Mouse (Mus musculus) MEL (cell line): ENCODE measurements around the gene Rasgef1b. TPM values are rescaled to one million over a fixed set of nuclear protein-coding genes. Genes with fewer than 3 reads are reported as not detected.

Experiments used
- DNase-seq: peaks from one replicate; pipeline ENCODE4 v3.0.0; 2011; ENCODE audit warnings: low read depth, low spot score
- H3K27ac ChIP-seq: 2 replicates; pipeline ENCODE4 v1.5.1; 2012; ENCODE audit warnings: low read depth, mild to moderate bottlenecking, control low read depth, low read length, moderate library complexity; ENCODE audit not compliant: control insufficient read depth
- H3K27me3 ChIP-seq, 2 experiments: fragments of 150-350 bp in 1 of 2; sonication (generic) in 1 of 2; 2 replicates each; pipeline ENCODE4 v1.6.1; 2012; ENCODE audit warnings: low read length in 2 of 2, mild to moderate bottlenecking in 2 of 2, improper control_type of control experiment in 1 of 2, moderate library complexity in 1 of 2; ENCODE audit not compliant: insufficient read depth in 2 of 2, control insufficient read depth in 1 of 2
- H3K36me3 ChIP-seq, 2 experiments: 2 replicates each; pipeline ENCODE4 v1.6.1; 2012 to 2014; ENCODE audit warnings: low read length in 2 of 2, improper control_type of control experiment in 1 of 2, inconsistent platforms in 1 of 2, mild to moderate bottlenecking in 1 of 2; ENCODE audit not compliant: insufficient read depth in 2 of 2, control insufficient read depth in 1 of 2
- H3K4me1 ChIP-seq, 2 experiments: fragments of 150-350 bp in 1 of 2; sonication (generic) in 1 of 2; 2 replicates each; pipeline ENCODE4 v1.6.1; 2012; ENCODE audit warnings: low read length in 2 of 2, improper control_type of control experiment in 1 of 2, mild to moderate bottlenecking in 1 of 2; ENCODE audit not compliant: insufficient read depth in 2 of 2, control insufficient read depth in 1 of 2
- H3K4me3 ChIP-seq, 2 experiments: fragments of 150-350 bp in 1 of 2; sonication (generic) in 1 of 2; 2 replicates each; pipeline ENCODE4 v1.5.1; 2012; ENCODE audit warnings: low read depth in 2 of 2, low read length in 2 of 2, mild to moderate bottlenecking in 2 of 2, moderate library complexity in 2 of 2, control low read depth in 1 of 2, improper control_type of control experiment in 1 of 2; ENCODE audit not compliant: control insufficient read depth in 1 of 2, insufficient read depth in 1 of 2
- H3K79me2 ChIP-seq: 2 replicates; pipeline ENCODE4 v1.6.1; 2012; ENCODE audit warnings: mild to moderate bottlenecking, low read length, moderate library complexity; ENCODE audit not compliant: control insufficient read depth, poor library complexity, insufficient read depth
- H3K9ac ChIP-seq: 2 replicates; pipeline ENCODE4 v1.6.1; 2012; ENCODE audit warnings: low read depth, mild to moderate bottlenecking, control low read depth, low read length, moderate library complexity; ENCODE audit not compliant: control insufficient read depth, poor library complexity, severe bottlenecking
- H3K9me3 ChIP-seq: fragments of 150-350 bp; sonication (generic); replicated peaks from 2 replicates; pipeline ENCODE4 v1.6.1; 2012; ENCODE audit warnings: mild to moderate bottlenecking, low read length, improper control_type of control experiment, moderate library complexity; ENCODE audit not compliant: insufficient read depth
- CHD1 ChIP-seq: IDR thresholded peaks from 2 replicates; pipeline ENCODE4 v1.6.1; 2012; ENCODE audit warnings: low read depth, mild to moderate bottlenecking, inconsistent platforms, low read length, improper control_type of control experiment
- CHD2 ChIP-seq: IDR thresholded peaks from 2 replicates; pipeline ENCODE4 v1.6.1; 2011; ENCODE audit warnings: low read length, improper control_type of control experiment
- CTCF ChIP-seq, 3 experiments: IDR thresholded peaks in 2 of 3; conservative IDR thresholded peaks in 1 of 3; 2 replicates each; pipeline ENCODE4 v1.5.1; 2011 to 2012; ENCODE audit warnings: low read length in 3 of 3, low read depth in 2 of 3, mild to moderate bottlenecking in 2 of 3, improper control_type of control experiment in 1 of 3, inconsistent platforms in 1 of 3, mixed read lengths in 1 of 3, moderate library complexity in 1 of 3; ENCODE audit not compliant: control insufficient read depth in 1 of 3, insufficient read depth in 1 of 3, poor library complexity in 1 of 3, severe bottlenecking in 1 of 3
- E2F4 ChIP-seq: IDR thresholded peaks from 2 replicates; pipeline ENCODE4 v1.6.1; 2011; ENCODE audit warnings: low read depth, low read length, improper control_type of control experiment, borderline replicate concordance
- EP300 ChIP-seq, 2 experiments: IDR thresholded peaks; 2 replicates each; pipeline ENCODE4 v1.6.1; 2011; ENCODE audit warnings: improper control_type of control experiment in 2 of 2, low read length in 2 of 2, low read depth in 1 of 2, mild to moderate bottlenecking in 1 of 2
- GABPA ChIP-seq: IDR thresholded peaks from 2 replicates; pipeline ENCODE4 v1.6.1; 2012; ENCODE audit warnings: low read depth, mild to moderate bottlenecking, inconsistent platforms, low read length, improper control_type of control experiment, moderate library complexity
- HCFC1 ChIP-seq: IDR thresholded peaks from 2 replicates; pipeline ENCODE4 v1.6.1; 2012; ENCODE audit warnings: low read depth, mild to moderate bottlenecking, inconsistent platforms, low read length, improper control_type of control experiment, moderate library complexity
- JUND ChIP-seq: IDR thresholded peaks from 2 replicates; pipeline ENCODE4 v1.6.1; 2011; ENCODE audit warnings: low read depth, mild to moderate bottlenecking, improper control_type of control experiment, low read length
- KAT2A ChIP-seq: conservative IDR thresholded peaks from 2 replicates; pipeline ENCODE4 v1.6.1; 2012; ENCODE audit warnings: low read depth, low read length, improper control_type of control experiment, inconsistent platforms
- MAX ChIP-seq: IDR thresholded peaks from 2 replicates; pipeline ENCODE4 v1.6.1; 2011; ENCODE audit warnings: low read length, improper control_type of control experiment
- MEF2A ChIP-seq: IDR thresholded peaks from 2 replicates; pipeline ENCODE4 v1.6.1; 2014; ENCODE audit warnings: low read depth, mild to moderate bottlenecking, inconsistent platforms, low read length, improper control_type of control experiment; ENCODE audit not compliant: poor library complexity, insufficient replicate concordance, severe bottlenecking; ENCODE audit errors: extremely low read depth
- NELFE ChIP-seq: IDR thresholded peaks from 2 replicates; pipeline ENCODE4 v1.6.1; 2011; ENCODE audit warnings: low read depth, low read length, improper control_type of control experiment
- NRF1 ChIP-seq: IDR thresholded peaks from 2 replicates; pipeline ENCODE4 v1.6.1; 2014; ENCODE audit warnings: low read depth, mild to moderate bottlenecking, inconsistent platforms, low read length, improper control_type of control experiment, moderate library complexity; ENCODE audit not compliant: poor library complexity, insufficient read depth, severe bottlenecking
- POLR2AphosphoS2 ChIP-seq: IDR thresholded peaks from 2 replicates; pipeline ENCODE4 v1.6.1; 2011; ENCODE audit warnings: low read length, improper control_type of control experiment
- RAD21 ChIP-seq: IDR thresholded peaks from 2 replicates; pipeline ENCODE4 v1.6.1; 2011; ENCODE audit warnings: mild to moderate bottlenecking, low read depth, low read length, improper control_type of control experiment
- SIN3A ChIP-seq: IDR thresholded peaks from 2 replicates; pipeline ENCODE4 v1.6.1; 2012; ENCODE audit warnings: low read length, improper control_type of control experiment, inconsistent platforms
- SMC3 ChIP-seq: IDR thresholded peaks from 2 replicates; pipeline ENCODE4 v1.6.1; 2011; ENCODE audit warnings: low read depth, low read length, improper control_type of control experiment
- TBP ChIP-seq: IDR thresholded peaks from 2 replicates; pipeline ENCODE4 v1.8.0; 2011; ENCODE audit warnings: low read depth, low read length, improper control_type of control experiment
- UBTF ChIP-seq: IDR thresholded peaks from 2 replicates; pipeline ENCODE4 v1.6.1; 2012; ENCODE audit warnings: low read depth, mild to moderate bottlenecking, inconsistent platforms, low read length, improper control_type of control experiment, moderate library complexity, borderline replicate concordance; ENCODE audit not compliant: insufficient read depth
- USF2 ChIP-seq, 2 experiments: IDR thresholded peaks; 2 replicates each; pipeline ENCODE4 v1.6.1; 2011 to 2012; ENCODE audit warnings: improper control_type of control experiment in 2 of 2, low read length in 2 of 2, borderline replicate concordance in 1 of 2, inconsistent platforms in 1 of 2, low read depth in 1 of 2, mild to moderate bottlenecking in 1 of 2; ENCODE audit not compliant: insufficient read depth in 1 of 2
- ZKSCAN1 ChIP-seq: IDR thresholded peaks from 2 replicates; pipeline ENCODE4 v1.6.1; 2012; ENCODE audit warnings: low read depth, mild to moderate bottlenecking, inconsistent platforms, low read length, improper control_type of control experiment, moderate library complexity
- polyA plus RNA-seq, 2 experiments: library from polyadenylated mRNA; stranded (reverse) in 1 of 2; unstranded in 1 of 2; fragments of >175 nt in 1 of 2; fragments of >200 nt in 1 of 2; gene quantifications; 2 replicates each; pipeline versions ENCODE4 v1.2.1 to v1.2.4; 2012; ENCODE audit warnings: low replicate concordance in 2 of 2, low read depth in 1 of 2; ENCODE audit not compliant: insufficient read length in 2 of 2, insufficient read depth in 1 of 2, missing spikeins in 1 of 2
- total RNA-seq: library from RNA; depleted of rRNA; stranded (reverse); fragments of 300-350 nt; gene quantifications from 2 replicates; pipeline ENCODE4 v1.2.3, GENCODE M21; 2012

Gene Rasgef1b
- total and polyA plus RNA-seq, 3 experiments: not detected

GRCm38 (mm10) chr5:99292287-99292851, 436.5 kb downstream of the Rasgef1b start:
- Histone ChIP-seq H3K36me3 (no peaks in the 10 kb centered on the region), H3K9ac (no peak overlapping the region), H3K4me3 (no peak overlapping the region), H3K27me3 (no peaks in the 10 kb centered on the region), H3K79me2 (no peaks in the 10 kb centered on the region), H3K27ac (no peak overlapping the region), H3K9me3 (no peaks in the 10 kb centered on the region), H3K4me1 (no peaks in the 10 kb centered on the region)
- DNase-seq: no peak
- TF ChIP-seq HCFC1 (no peak), UBTF (no peak), RAD21 (no peak), POLR2AphosphoS2 (no peak), EP300 (IDR thresholded peaks at IDR 0.05; ENCODE audit: low read depth in 1 of 2, low read length in 2 of 2) (no peak), GABPA (no peak)

GRCm38 (mm10) chr5:99291084-99291830, 437.6 kb downstream of the Rasgef1b start:
- Histone ChIP-seq H3K27me3 (no peaks in the 10 kb centered on the region), H3K4me3 (no peak overlapping the region), H3K27ac (no peak overlapping the region), H3K4me1 (no peaks in the 10 kb centered on the region), H3K79me2 (no peaks in the 10 kb centered on the region), H3K9me3 (no peaks in the 10 kb centered on the region), H3K9ac (no peak overlapping the region), H3K36me3 (no peaks in the 10 kb centered on the region)
- TF ChIP-seq MEF2A (no peak), CHD1 (no peak), SMC3 (no peak), MAX (no peak), NRF1 (no peak), RAD21 (no peak), ZKSCAN1 (no peak), CHD2 (no peak), CTCF (IDR thresholded peaks at IDR 0.05 in 2 of 3, conservative IDR thresholded peaks at IDR 0.05 in 1 of 3; ENCODE audit: control insufficient read depth in 1 of 3, insufficient read depth in 1 of 3, low read depth in 2 of 3, low read length in 3 of 3, poor library complexity in 1 of 3, severe bottlenecking in 1 of 3) (no peak), KAT2A (no peak), SIN3A (no peak), NELFE (no peak), TBP (no peak), E2F4 (no peak), JUND (no peak), USF2 (IDR thresholded peaks at IDR 0.05; ENCODE audit: borderline replicate concordance in 1 of 2, insufficient read depth in 1 of 2, low read depth in 1 of 2, low read length in 2 of 2) (no peak)
- DNase-seq: no peak
